Mouse (Mus musculus) embryonic fibroblast, embryonic 13.5 days (primary cell): Measurements from ENCODE around the gene Prkab1.

Experiments
- CTCF ChIP-seq: IDR thresholded peaks from 2 replicates; pipeline ENCODE4 v1.5.1; 2011; ENCODE audit warnings: mild to moderate bottlenecking, control low read depth, low read length, moderate library complexity, borderline replicate concordance; ENCODE audit not compliant: insufficient read depth
- POLR2A ChIP-seq: IDR thresholded peaks from 2 replicates; pipeline ENCODE4 v1.6.1; 2011; ENCODE audit warnings: low read depth, mild to moderate bottlenecking, control low read depth, low read length, moderate library complexity

- TF ChIP-seq POLR2A = no peak
- TF ChIP-seq CTCF = no peak
These were observed 4.9 kb downstream of the Prkab1 start for GRCm38 (mm10) chr5:116019371-116019770.
